Mouse (Mus musculus) E14TG2a.4 (cell line): ENCODE measurements around the gene Pidd1.

ENCODE experiments used
- H3K27me3 ChIP-seq: 2 replicates; pipeline ENCODE4 v1.6.1; 2014; ENCODE audit warnings: low read length, control low read depth; ENCODE audit not compliant: insufficient read depth
- H3K36me3 ChIP-seq: 2 replicates; pipeline ENCODE4 v1.6.1; 2014; ENCODE audit warnings: low read length, control low read depth; ENCODE audit not compliant: insufficient read depth
- H3K4me1 ChIP-seq: replicated peaks from 2 replicates; pipeline ENCODE4 v1.6.1; 2014; ENCODE audit warnings: low read depth, low read length, control low read depth
- H3K4me3 ChIP-seq: replicated peaks from 2 replicates; pipeline ENCODE4 v1.5.1; 2014; ENCODE audit warnings: mild to moderate bottlenecking, low read length
- H3K9me3 ChIP-seq: 2 replicates; pipeline ENCODE4 v1.6.1; 2014; ENCODE audit warnings: low read length, control low read depth
- CTCF ChIP-seq: conservative IDR thresholded peaks from 2 replicates; pipeline ENCODE4 v1.5.1; 2014; ENCODE audit warnings: low read length
- NANOG ChIP-seq: IDR thresholded peaks from 2 replicates; pipeline ENCODE4 v1.6.1; 2014; ENCODE audit warnings: borderline replicate concordance, low read length, mixed read lengths
- POU5F1 ChIP-seq: IDR thresholded peaks from 2 replicates; pipeline ENCODE4 v1.6.1; 2014; ENCODE audit warnings: low read length, borderline replicate concordance

Pidd1 gene

DNA sequence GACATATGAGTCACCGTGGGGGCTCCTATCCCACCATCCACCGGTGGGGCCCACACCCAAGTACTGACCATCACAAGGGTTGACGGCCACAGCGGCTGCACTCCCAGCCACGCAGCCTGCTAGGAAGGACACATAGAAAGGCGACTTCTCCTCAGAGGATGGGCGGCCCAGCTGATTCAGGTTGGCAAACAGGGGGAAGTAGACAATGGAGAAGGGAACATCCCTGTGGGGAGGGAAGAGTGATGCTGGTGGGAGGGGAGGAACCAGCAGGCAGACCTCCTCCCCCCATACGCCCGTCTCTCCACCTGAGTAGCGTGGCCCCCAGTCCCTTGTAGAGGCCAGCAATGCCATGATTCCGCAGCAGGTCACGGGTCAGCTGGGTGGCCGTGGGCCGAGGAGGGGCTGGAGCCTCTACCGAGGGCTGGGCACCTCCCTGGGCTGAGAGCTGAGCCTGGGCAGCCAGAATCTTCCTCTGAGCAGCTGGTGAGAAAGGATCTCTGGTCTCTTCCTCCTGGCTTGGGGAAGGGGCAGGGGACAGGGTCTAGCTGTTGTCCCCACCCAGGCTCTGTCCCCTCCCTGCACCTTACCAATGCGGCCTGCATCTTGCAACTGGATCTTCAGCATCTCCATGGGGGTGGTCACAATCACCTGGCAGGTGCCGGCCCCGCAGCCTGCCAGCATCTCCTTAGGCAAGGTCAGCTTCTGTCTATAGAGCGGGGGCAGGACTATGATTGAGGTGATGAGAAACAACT lies 12.2 kb downstream of the Pidd1 start:
- Histone ChIP-seq H3K9me3 (no peaks in the 10 kb centered on the region), H3K36me3 (peaks cover 40% of the 10 kb centered on the region), H3K27me3 (no peaks in the 10 kb centered on the region), H3K4me3 (0 out of 2 replicates have a peak overlapping the region, but pooled peaks have one; percentile 13), H3K4me1 (peaks cover 91% of the 10 kb centered on the region)
- TF ChIP-seq CTCF, result no peak
- no peak for TF ChIP-seq NANOG
- TF ChIP-seq POU5F1, result no peak

DNA sequence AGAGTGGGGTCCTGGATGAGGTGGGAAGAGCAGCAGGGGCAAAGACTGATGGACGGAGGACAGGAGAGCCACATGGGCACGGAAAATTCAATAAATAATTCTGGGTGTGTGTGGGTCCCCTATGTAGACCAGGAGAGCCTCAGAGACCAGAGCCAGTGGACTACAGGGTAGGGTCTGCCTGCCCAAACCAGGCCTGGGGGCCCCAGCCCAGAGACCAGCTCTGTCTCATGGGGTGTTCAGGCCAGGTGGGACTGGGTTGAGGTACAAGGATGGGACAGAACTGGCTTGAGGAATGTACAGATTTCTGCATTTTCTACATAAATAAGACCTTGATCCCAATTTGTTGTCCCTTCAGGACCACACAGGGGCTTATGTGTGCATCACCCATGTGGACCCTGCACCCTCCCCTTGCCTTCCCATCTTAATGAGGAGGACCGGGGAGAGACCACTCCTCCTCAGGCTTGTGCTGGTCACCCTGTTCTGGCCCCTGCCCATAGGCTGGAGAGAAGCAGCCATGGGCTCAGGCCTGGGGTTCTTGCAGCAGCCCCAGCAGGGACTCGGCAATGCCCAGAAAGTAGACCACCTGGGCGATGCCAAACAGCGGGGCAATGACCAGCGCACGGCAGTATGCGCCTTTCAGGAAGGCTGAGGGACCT lies 13.1 kb downstream of the Pidd1 start:
- no peaks in the 10 kb centered on the region for H3K27me3 ChIP-seq
- H3K4me3 ChIP-seq, result peak overlapping the region; percentile 66; the same call in 1 of the 2 replicates
- H3K9me3 ChIP-seq, result no peaks in the 10 kb centered on the region
- H3K36me3 ChIP-seq, result peaks cover 40% of the 10 kb centered on the region
- peaks cover 91% of the 10 kb centered on the region for H3K4me1 ChIP-seq
- TF ChIP-seq CTCF (no peak), NANOG (no peak), POU5F1 (no peak)

DNA sequence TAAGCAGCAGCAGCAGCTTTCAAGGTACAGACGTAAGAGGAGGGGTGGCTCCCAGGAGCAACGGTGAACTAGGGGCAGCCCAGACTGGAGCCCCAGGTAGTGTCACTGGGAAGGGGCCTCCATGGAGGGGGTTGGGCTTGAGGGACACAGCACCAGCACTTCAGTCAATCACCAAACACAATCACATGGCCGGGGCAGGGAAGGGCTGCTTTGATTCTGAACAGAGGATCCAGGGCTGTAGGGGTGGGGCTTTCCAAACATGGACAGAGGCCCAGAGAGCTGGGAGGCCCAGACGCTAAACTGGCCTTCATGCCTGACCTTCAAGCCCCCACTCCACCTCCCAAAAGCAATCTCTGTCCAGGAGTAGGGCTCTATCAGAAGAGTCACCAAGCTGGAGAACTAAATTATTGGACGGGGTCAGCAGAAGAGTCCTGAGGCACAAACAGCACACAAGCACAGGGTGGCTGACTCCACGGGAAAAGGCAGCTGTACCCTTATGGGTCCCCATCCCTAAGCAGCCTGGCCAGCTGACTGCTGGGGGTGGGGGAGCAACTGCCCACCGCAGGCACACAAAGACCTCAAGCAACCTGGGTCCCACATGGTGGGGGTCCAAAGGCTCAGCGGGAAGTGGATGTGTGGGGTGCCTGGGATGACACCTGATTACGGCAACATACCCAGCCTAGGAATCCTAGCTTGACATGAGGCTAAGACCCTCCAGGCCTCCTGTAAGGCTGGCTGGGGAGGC lies 13.8 kb downstream of the Pidd1 start:
- no peaks in the 10 kb centered on the region; the same call in 1 of the 2 replicates for H3K27me3 ChIP-seq
- peak overlapping the region; percentile 66 for H3K4me3 ChIP-seq
- H3K9me3 ChIP-seq, result no peaks in the 10 kb centered on the region
- H3K4me1 ChIP-seq, result peaks cover 92% of the 10 kb centered on the region
- H3K36me3 ChIP-seq, result peaks cover 40% of the 10 kb centered on the region
- TF ChIP-seq NANOG (no peak), POU5F1 (no peak), CTCF (no peak)

DNA sequence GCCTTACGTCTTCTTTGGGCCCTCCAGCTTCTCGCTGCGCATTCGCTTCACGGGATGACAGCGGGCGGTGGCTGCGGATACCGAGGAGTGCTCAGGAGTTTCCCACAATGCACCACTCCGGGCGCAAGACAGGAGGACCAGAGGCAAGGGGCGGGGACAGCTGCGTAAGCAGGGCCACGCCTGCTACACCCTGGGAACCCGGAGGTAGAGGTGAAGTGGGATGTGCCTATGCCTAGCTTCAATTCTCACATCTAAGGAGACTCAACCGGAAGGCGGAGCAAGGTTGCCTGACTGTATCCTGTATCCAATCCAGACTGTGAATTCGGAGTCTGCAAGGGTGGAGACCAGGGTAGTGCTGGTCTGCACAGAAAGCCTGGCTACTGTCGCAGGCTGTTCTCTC lies 14.5 kb downstream of the Pidd1 start, which contains the start of gene Cend1:
Gene Cend1, minus strand, starts transcription at position 182 of the 400 bp plus-strand sequence.
- peaks cover 40% of the 10 kb centered on the region for H3K36me3 ChIP-seq
- TF ChIP-seq CTCF, result no peak
- no peak for TF ChIP-seq NANOG
- no peak for TF ChIP-seq POU5F1
- no peaks in the 10 kb centered on the region for H3K9me3 ChIP-seq
- H3K4me1 ChIP-seq, result peaks cover 91% of the 10 kb centered on the region
- peak within 1 kb of the TSS; percentile 66 for H3K4me3 ChIP-seq
- no peaks in the 10 kb centered on the region; the same call in 1 of the 2 replicates for H3K27me3 ChIP-seq

DNA sequence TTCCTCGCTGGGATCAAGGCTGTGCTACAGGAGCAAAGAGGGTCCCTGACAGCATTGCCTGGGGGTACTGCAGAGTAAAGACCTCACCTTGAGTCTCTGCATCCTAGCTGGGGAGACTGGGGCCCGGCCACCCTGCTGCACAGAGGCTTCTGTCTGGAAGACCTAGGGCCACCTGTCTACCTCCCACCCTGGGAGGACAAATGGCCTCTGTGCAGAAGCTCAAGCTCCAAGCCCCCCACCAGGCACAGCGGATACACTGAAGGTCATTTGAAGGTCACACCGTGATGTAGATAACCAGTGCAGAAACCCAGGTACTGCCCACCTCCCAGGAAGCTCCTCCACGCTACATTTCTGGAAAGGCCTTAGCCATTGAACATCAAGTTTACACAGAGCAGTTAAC lies 15.1 kb downstream of the Pidd1 start:
- no peaks in the 10 kb centered on the region for H3K9me3 ChIP-seq
- peaks cover 86% of the 10 kb centered on the region for H3K4me1 ChIP-seq
- no peak for TF ChIP-seq POU5F1
- no peak for TF ChIP-seq NANOG
- TF ChIP-seq CTCF, result no peak
- peak overlapping the region; percentile 66 for H3K4me3 ChIP-seq
- no peaks in the 10 kb centered on the region; the same call in 1 of the 2 replicates for H3K27me3 ChIP-seq
- H3K36me3 ChIP-seq, result peaks cover 37% of the 10 kb centered on the region

DNA sequence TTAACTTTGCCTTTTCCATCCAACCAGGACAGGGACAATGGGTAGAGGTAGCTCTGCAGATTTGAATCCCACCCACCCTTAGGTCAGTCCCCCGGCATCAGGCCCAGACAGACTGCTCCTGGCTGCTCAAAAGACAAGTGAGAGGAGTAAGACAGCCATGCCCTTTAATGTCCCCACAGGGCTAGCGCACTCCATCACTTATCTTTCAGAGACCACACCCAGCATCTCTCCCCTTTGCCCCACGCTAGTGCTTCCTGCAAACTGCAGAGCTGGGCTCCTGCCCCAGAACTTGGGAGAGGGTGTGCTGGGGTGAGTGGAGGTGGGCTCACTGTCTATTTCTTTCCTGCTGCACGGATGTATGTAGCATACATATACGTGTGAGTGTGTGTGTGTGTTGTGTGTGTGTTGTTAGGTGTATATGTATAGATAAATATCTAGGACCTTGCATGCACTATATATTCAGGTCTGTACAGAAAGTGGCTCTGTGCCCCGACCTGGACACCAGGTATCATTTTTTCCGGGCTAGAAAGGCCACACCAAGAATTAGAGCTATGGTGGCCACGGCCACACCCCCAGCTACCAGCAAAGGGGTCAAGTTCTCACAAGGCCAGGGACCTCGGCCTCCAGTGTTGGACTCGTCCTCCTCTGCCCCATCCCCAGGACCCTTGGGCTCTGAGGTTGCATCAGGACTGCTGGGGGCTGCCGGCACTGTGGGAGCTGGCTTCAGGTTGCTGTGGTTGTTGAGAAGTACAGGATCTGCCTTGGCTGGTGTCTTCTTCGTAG lies 16.7 kb downstream of the Pidd1 start:
- TF ChIP-seq CTCF, result no peak
- no peak for TF ChIP-seq NANOG
- no peak for TF ChIP-seq POU5F1
- H3K4me3 ChIP-seq, result peak overlapping the region; percentile 46; the same call in 1 of the 2 replicates
- H3K4me1 ChIP-seq, result peaks cover 72% of the 10 kb centered on the region
- H3K9me3 ChIP-seq, result no peaks in the 10 kb centered on the region
- no peaks in the 10 kb centered on the region; the same call in 1 of the 2 replicates for H3K27me3 ChIP-seq
- H3K36me3 ChIP-seq, result peaks cover 21% of the 10 kb centered on the region

DNA sequence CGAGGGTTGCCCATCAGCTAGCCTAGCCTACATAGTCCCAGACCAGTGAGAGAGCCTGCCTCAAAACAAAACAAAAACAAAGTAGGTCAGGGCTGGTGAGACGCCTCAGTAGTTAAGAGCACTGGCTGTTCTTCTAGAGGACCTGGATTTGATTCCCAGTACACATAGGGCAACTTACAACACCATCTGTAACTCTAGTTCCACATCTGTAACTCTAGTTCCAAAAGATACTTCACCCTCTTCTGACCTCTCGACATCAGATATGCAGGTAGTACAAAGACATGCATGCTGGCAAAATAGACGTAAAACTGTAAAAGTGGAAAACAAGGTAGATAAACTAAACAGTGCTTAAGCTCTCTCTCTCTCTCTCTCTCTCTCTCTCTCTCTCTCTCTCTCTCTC lies 20.0 kb downstream of the Pidd1 start:
- no peak for TF ChIP-seq NANOG
- TF ChIP-seq POU5F1, result no peak
- TF ChIP-seq CTCF, result no peak
- peaks cover 48% of the 10 kb centered on the region for H3K4me1 ChIP-seq
- no peaks in the 10 kb centered on the region for H3K9me3 ChIP-seq
- no peaks in the 10 kb centered on the region; the same call in 1 of the 2 replicates for H3K27me3 ChIP-seq
- H3K36me3 ChIP-seq, result no peaks in the 10 kb centered on the region
- H3K4me3 ChIP-seq, result no peak overlapping the region
